Mouse (Mus musculus) hindbrain, embryonic 13.5 days (tissue): Measurements from ENCODE around the gene Taf1. TPM values are rescaled to one million over a fixed set of nuclear protein-coding genes. Genes with fewer than 3 reads are reported as not detected.
A peak's percentile ranks its signal among the peaks of the same experiment; 100 is the strongest.

Experiments used
- ATAC-seq: fragments of 200-750 bp; cut with Nextera tagmentation; 2 replicates; pipeline ENCODE4 v1.8.0; 2017; ENCODE audit warnings: moderate TSS enrichment; ENCODE audit not compliant: low FRiP score
- H3K27ac ChIP-seq: fragments of 300-500 bp; sonication (generic); 2 replicates; pipeline ENCODE4 v1.5.1; 2015; ENCODE audit warnings: inconsistent platforms, mild to moderate bottlenecking, moderate library complexity
- H3K27me3 ChIP-seq: fragments of 300-500 bp; sonication (generic); 2 replicates; pipeline ENCODE4 v1.6.1; 2015; ENCODE audit warnings: mild to moderate bottlenecking, inconsistent platforms
- H3K36me3 ChIP-seq: fragments of 300-500 bp; sonication (generic); 2 replicates; pipeline ENCODE4 v1.6.1; 2015; ENCODE audit warnings: mild to moderate bottlenecking, inconsistent platforms
- H3K4me1 ChIP-seq: fragments of 300-500 bp; sonication (generic); replicated peaks from 2 replicates; pipeline ENCODE4 v1.6.1; 2015; ENCODE audit warnings: inconsistent platforms
- H3K4me2 ChIP-seq: fragments of 300-500 bp; sonication (generic); 2 replicates; pipeline ENCODE4 v1.6.1; 2015; ENCODE audit warnings: inconsistent platforms, mild to moderate bottlenecking, moderate library complexity
- H3K4me3 ChIP-seq: fragments of 300-500 bp; sonication (generic); 2 replicates; pipeline ENCODE4 v1.5.1; 2015; ENCODE audit warnings: mild to moderate bottlenecking, inconsistent platforms
- H3K9ac ChIP-seq: fragments of 300-500 bp; sonication (generic); 2 replicates; pipeline ENCODE4 v1.6.1; 2015; ENCODE audit warnings: mild to moderate bottlenecking, inconsistent platforms
- H3K9me3 ChIP-seq: fragments of 300-500 bp; sonication (generic); 2 replicates; pipeline ENCODE4 v1.6.1; 2016; ENCODE audit warnings: inconsistent platforms
- WGBS: fragments of 180-500 bp; shearing (Covaris S2); methylation state at CpG from one replicate; pipeline ENCODE4 v1.1.7; 2015; 5-methylcytosine and 5-hydroxymethylcytosine counted together
- polyA plus RNA-seq: library from polyadenylated mRNA; unstranded; fragments of >200 nt; fragmentation: Nextera tagmentation; extraction: Ambion mirVana; gene quantifications from 2 replicates; pipeline ENCODE4 v1.2.1, GENCODE M21; 2015

Gene Taf1
- polyA plus RNA-seq, 1 experiment from 2014 or later, result 15.1 TPM

DNA sequence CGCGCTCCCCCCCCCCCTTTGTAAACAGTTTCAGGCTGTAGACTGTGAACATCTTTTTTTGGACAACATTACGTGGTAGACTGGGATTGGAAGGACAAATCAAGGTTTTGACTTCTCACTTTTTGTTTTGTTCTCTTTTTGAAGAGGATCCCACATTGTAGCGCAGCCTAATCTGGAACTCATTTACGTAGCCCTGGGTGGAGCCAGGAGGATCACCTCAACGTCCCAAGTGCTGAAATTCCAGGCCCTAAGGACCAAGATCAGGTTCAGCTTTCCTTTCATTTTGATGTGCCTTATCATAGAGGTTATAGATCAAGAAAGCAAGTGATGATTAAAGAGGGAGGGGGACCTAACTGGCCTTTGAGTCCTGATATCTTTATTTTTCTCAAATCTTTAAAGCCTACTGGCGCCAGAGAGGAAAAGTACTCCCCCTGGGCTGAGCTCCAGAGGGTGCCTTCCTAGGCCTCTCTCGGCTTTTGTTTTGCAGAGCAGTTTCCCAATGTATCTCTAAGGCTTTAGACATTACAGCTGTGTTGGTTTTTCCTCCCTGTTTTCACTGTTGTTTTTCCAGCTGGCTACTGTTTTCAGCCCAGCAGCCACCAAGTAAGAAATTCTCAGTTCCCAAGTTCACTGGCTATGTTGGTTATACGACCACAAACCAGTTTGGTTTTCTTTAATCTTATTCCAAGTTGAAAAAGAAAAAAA is 104.4 kb downstream of the Taf1 start:
- Histone ChIP-seq H3K27ac (no peak overlapping the region), H3K27me3 (peaks cover 9% of the 10 kb centered on the region; the same call in 1 of the 2 replicates), H3K4me2 (no peak overlapping the region), H3K4me1 (no peaks in the 10 kb centered on the region), H3K4me3 (no peak overlapping the region), H3K36me3 (no peaks in the 10 kb centered on the region), H3K9me3 (no peaks in the 10 kb centered on the region), H3K9ac (no peak overlapping the region)
- ATAC-seq, result no peak
- 28% methylated on average over 9 of the region's 9 CpGs for WGBS

DNA sequence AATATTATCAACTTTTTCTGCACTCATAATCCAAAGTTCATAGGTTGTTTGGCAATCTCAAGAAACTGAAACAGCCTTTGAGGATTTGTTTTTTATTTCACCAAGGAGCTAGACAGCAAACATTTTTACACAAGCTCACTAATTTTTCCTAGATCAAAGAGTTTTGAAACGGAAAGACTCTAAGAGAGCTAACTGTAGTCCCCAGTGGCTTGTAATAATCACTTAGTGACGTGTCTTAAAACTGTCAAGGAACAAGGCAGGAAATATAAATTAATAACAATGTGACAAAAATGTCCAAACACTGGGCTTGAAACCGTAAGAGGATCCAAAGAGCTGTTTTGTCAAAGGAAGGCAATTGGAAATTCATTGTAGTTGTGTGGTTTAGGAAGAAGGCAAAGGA is 106.3 kb downstream of the Taf1 start:
- no peaks in the 10 kb centered on the region for H3K36me3 ChIP-seq
- no peak for ATAC-seq
- 35% methylated on average over 3 of the region's 3 CpGs for WGBS
- peak overlapping the region; percentile 66 for H3K4me3 ChIP-seq
- no peak overlapping the region for H3K9ac ChIP-seq
- H3K27me3 ChIP-seq, result peaks cover 9% of the 10 kb centered on the region; the same call in 1 of the 2 replicates
- no peaks in the 10 kb centered on the region for H3K9me3 ChIP-seq
- H3K4me1 ChIP-seq, result peaks cover 8% of the 10 kb centered on the region
- H3K27ac ChIP-seq, result no peak overlapping the region
- peak overlapping the region; percentile 52 for H3K4me2 ChIP-seq

DNA sequence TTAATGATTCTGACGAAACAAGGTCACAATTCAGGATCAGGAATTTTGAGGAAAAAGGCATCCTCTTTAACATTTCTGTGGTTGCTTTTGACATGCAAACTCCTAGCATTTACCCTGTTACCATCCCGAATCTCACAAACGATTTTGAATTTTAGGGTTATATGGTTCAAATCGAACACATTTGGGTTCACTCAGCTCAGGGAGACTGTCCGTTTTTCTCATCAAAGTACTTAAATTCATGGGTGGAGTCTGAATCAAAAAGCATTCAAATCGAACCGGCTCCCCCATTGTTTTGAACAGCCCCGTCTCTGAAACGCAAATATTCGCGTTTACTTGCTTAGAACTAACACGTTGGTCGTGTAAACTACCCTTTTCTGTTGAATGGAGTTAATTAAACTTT is 106.8 kb downstream of the Taf1 start:
- no peaks in the 10 kb centered on the region for H3K9me3 ChIP-seq
- peak overlapping the region; percentile 52 for H3K4me2 ChIP-seq
- peaks cover 9% of the 10 kb centered on the region; the same call in 1 of the 2 replicates for H3K27me3 ChIP-seq
- H3K4me3 ChIP-seq, result peak overlapping the region; percentile 66
- no peak overlapping the region for H3K27ac ChIP-seq
- no peaks in the 10 kb centered on the region for H3K36me3 ChIP-seq
- no peak overlapping the region for H3K9ac ChIP-seq
- 13% methylated on average over 13 of the region's 13 CpGs for WGBS
- no peak for ATAC-seq
- peaks cover 10% of the 10 kb centered on the region for H3K4me1 ChIP-seq

DNA sequence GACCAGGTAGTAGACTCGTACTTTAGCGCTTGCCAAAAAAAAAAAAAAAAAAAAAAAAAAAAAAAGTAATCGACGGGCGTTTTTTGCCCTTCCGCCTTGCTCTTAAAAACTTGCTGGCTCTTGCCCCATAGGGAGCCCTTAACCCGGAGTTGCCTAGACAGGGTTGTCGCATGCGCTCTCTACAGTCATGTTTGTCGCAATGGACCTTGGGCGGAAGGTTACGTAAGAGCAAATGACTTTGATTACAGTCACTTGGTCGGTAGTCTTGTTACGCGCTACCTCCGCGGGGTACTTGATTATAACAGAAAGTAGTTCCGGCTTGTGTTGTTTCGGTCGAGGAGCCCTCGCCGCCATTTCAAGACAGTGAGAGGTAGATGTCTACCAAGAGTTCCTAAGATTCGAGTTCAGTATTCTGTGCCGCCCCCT is 107.2 kb downstream of the Taf1 start, which contains the start of gene Ogt:
Ogt (plus strand) TSS at position 320 of the 426 bp plus-strand sequence.
- no peaks in the 10 kb centered on the region for H3K9me3 ChIP-seq
- peak within 1 kb of the TSS; percentile 66 for H3K4me3 ChIP-seq
- no peaks in the 10 kb centered on the region for H3K36me3 ChIP-seq
- peak within 1 kb of the TSS; percentile 91 for H3K27ac ChIP-seq
- H3K9ac ChIP-seq, result peak within 1 kb of the TSS; percentile 86
- peaks cover 10% of the 10 kb centered on the region for H3K4me1 ChIP-seq
- peak within 1 kb of the TSS; percentile 65 for H3K4me2 ChIP-seq
- 14% methylated on average over 24 of the region's 24 CpGs for WGBS
- peak; percentile 94 for ATAC-seq
- peaks cover 9% of the 10 kb centered on the region; the same call in 1 of the 2 replicates for H3K27me3 ChIP-seq

DNA sequence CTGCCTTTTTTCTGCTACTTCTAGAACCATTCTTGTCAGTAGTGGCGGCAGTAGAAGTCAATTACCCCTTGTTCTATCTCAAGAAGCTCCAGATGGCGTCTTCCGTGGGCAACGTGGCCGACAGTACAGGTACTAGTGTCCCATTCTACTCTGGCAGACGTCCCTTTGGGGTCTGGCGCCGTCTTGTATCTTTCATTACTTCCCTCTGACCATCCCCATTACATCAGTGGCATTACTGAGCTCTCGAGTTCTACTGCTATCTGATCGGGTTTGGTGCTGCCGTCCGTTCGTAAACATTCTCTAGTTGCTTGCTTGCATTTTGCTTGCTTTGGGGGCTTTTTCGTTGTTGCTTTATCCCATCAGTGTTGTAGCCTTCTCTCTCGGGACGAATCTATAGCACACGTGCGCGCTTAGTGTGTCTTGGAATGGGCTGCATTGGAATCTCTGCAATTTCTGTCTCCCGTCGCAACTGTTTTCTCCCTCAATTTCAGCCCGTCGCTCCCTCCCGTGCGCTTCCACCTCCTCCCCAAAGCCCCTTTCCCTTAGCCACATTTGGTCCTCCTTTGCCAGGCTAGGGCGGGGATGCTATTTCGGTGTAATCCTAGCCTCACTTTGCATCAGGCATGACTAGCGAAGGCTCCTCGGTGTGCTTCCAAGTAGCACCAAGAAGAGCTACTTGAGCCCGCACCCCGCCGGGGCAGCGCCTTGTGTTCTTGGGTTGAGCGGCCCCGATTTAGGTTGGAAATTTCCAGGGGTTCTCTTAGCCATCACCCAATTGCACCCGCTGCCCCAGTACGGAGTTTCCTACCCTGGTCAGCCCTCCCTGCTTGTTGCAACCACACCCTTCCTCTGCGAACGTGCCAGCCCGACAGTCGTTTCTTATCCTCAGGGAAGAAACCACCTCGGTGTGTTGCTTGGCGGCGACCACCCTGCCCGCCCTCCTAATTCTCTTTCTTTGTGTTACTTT is 107.9 kb downstream of the Taf1 start:
- Histone ChIP-seq H3K27me3 (peaks cover 9% of the 10 kb centered on the region; the same call in 1 of the 2 replicates), H3K9ac (peak overlapping the region; percentile 86), H3K4me3 (peak overlapping the region; percentile 66), H3K4me2 (peak overlapping the region; percentile 65), H3K4me1 (peaks cover 10% of the 10 kb centered on the region), H3K36me3 (no peaks in the 10 kb centered on the region), H3K9me3 (no peaks in the 10 kb centered on the region), H3K27ac (peak overlapping the region; percentile 91)
- WGBS, result 15% methylated on average over 45 of the region's 45 CpGs
- ATAC-seq, result peak; percentile 74

DNA sequence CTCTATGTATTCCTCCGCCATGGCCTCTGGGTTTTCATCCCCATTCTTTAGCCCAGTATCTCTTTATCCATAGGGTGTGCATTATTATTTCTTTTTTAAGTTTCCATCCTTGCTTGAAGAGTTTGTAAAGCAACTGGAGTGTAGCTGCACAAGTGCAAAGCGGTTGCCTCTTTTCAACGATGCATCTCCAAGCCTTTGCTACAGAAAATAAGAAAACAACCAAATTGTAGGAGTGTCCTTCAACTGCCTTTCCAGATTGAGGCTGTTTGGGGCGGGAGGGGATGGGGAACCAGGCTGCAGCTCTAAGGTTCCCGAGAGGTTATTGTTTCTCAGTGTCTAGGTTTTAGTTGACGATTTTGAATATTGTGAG is 108.6 kb downstream of the Taf1 start:
- peak; percentile 11; the same call in 1 of the 2 replicates for ATAC-seq

DNA sequence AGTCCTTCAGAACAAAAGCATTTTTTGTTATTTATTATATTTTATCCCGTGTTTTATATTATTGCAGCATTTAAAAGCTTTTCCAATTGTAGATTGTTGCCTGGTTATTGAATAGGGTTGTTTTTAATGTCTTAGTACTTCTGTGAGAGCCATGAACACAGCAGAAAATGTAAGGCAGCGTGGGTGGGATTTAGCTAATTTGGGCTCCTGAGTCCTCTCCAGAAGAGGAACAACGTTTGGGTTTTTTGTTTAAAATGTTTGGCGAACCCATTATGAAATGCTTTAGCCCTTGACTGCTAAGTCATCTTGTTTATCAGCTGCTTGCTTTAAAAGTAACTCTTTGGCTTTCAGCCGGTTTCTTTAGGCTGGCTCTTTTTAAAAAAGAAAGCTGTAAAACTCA is 109.6 kb downstream of the Taf1 start:
- no peak overlapping the region for H3K27ac ChIP-seq
- H3K36me3 ChIP-seq, result no peaks in the 10 kb centered on the region
- peak overlapping the region; percentile 66 for H3K4me3 ChIP-seq
- H3K9me3 ChIP-seq, result no peaks in the 10 kb centered on the region
- H3K4me2 ChIP-seq, result peak overlapping the region; percentile 65
- H3K4me1 ChIP-seq, result peaks cover 15% of the 10 kb centered on the region
- H3K9ac ChIP-seq, result peak overlapping the region; percentile 68
- H3K27me3 ChIP-seq, result peaks cover 9% of the 10 kb centered on the region; the same call in 1 of the 2 replicates
- WGBS, result 26% methylated on average over 5 of the region's 5 CpGs
- ATAC-seq, result no peak

More for the DNA sequence above, 108.6 kb downstream of the Taf1 start:
- WGBS, result 18% methylated on average over 6 of the region's 6 CpGs
- no peaks in the 10 kb centered on the region for H3K36me3 ChIP-seq
- peak overlapping the region; percentile 91 for H3K27ac ChIP-seq
- H3K4me1 ChIP-seq, result peaks cover 10% of the 10 kb centered on the region
- peaks cover 9% of the 10 kb centered on the region; the same call in 1 of the 2 replicates for H3K27me3 ChIP-seq
- H3K4me3 ChIP-seq, result peak overlapping the region; percentile 66
- H3K9ac ChIP-seq, result peak overlapping the region; percentile 86
- H3K9me3 ChIP-seq, result no peaks in the 10 kb centered on the region
- peak overlapping the region; percentile 65 for H3K4me2 ChIP-seq

DNA sequence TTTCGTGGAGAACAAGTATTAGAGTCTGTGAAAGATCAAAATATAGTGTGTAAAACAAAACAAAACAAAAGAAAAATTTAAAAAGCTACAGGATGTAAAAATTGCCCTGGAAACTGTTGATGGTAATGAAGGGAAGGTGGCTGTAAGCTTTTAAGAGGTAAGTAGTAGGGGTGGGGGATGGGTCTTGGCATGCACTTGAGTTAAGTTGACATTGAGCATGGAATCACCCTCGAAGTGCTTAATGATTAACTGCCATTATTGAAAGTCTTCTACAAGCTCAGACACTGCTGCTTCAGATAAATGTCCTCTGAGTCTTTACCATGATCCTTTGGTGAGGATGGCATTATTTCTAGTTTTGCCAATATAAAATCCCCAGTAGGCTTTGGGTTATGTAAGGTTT is 112.8 kb downstream of the Taf1 start:
- Histone ChIP-seq H3K9me3 (no peaks in the 10 kb centered on the region), H3K36me3 (no peaks in the 10 kb centered on the region), H3K4me1 (peaks cover 21% of the 10 kb centered on the region), H3K27ac (no peak overlapping the region), H3K4me3 (no peak overlapping the region), H3K9ac (no peak overlapping the region), H3K4me2 (no peak overlapping the region), H3K27me3 (peaks cover 5% of the 10 kb centered on the region; the same call in 1 of the 2 replicates)
- 67% methylated on average over 2 of the region's 2 CpGs for WGBS
- no peak for ATAC-seq

DNA sequence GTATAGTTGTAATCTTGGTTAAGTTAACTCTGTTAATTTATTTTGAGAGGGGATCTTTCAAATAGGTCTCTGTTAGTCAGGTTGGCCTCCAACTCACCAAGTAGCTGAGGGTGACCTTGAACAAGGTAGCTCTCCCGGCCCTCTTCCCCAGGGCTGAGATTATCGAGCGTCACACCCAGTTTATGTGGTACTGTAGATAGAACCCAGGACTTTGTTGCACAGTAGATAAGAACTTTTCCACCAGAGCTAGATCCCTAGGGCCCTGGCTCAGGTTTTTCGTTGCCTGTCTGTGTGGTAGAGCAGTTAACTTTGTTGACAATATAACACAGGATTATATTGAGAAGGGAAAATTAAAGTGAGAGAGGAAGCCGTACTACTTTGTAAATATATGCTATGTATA is 114.1 kb downstream of the Taf1 start:
- Histone ChIP-seq H3K36me3 (no peaks in the 10 kb centered on the region), H3K27ac (no peak overlapping the region), H3K9me3 (no peaks in the 10 kb centered on the region), H3K27me3 (no peaks in the 10 kb centered on the region), H3K4me1 (peaks cover 21% of the 10 kb centered on the region), H3K4me2 (no peak overlapping the region), H3K9ac (no peak overlapping the region), H3K4me3 (no peak overlapping the region)
- WGBS, result 88% methylated on average over 5 of the region's 5 CpGs
- ATAC-seq, result no peak

Other genes starting within 250 kb of the Taf1 start
- gene Nlgn3, start 233.6 kb upstream of the Taf1 start, polyA plus RNA-seq, result 60.1 and 61.2 TPM in 2 replicates
- 0.58 and 1.2 TPM in 2 replicates for gene Gjb1, start 156.4 kb upstream of the Taf1 start, polyA plus RNA-seq
- gene Zmym3, start 111.9 kb upstream of the Taf1 start, polyA plus RNA-seq, result 60.2 and 63.5 TPM in 2 replicates
- gene Nono, start 103.4 kb upstream of the Taf1 start, polyA plus RNA-seq, result 389 and 393 TPM in 2 replicates
- 1.7 and 2.3 TPM in 2 replicates for gene Itgb1bp2, start 83.6 kb upstream of the Taf1 start, polyA plus RNA-seq
- 194 and 197 TPM in 2 replicates for gene Ogt, start 107.3 kb downstream of the Taf1 start, polyA plus RNA-seq
- 0.22 and 0.27 TPM in 2 replicates for gene Cxcr3, start 201.5 kb downstream of the Taf1 start, polyA plus RNA-seq